Comparison of ENCODE assay signal across 8 mouse cellular contexts in the genomic region with DNA sequence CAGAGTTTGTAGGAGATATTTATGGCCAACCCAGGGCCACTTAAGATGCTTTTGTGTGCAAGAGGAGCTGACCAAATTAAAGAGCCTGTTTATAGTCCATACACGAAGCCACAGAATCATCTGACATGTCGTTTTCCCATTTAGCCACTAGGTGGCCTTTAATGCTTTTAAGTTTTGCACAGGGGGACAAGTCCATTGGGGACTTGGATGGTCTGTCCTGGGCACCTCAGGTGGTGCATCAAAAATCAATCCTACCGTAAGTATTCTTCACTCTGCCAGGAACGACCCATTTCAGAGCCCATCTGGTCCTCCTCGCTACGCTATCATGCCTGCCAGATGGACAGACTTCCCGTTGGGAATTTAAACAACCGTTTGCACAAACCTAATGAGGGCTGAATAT. TPM values are rescaled to one million over a fixed set of nuclear protein-coding genes. Genes with fewer than 3 reads are reported as not detected.
DNase-seq lines count a peak whose midpoint lies in the region; ATAC-seq and TF ChIP-seq lines count a peak whose summit lies in the region.

No protein-coding gene starts in this region.

- no peak for DNase-seq in heart, adult 2 months
- peak; percentile 84 for DNase-seq in cerebellum, adult 9-10 months
- peak; percentile 37 to 59 for DNase-seq in heart, postnatal 10 days
- DNase-seq in left cerebral cortex, postnatal 4 days: peak; percentile 70
- DNase-seq in spleen, adult 18-20 months: no peak

- H3K4me1 ChIP-seq in heart, adult 2 months (ENCODE audit: control insufficient read depth, insufficient read depth, low read length): no peaks in the 10 kb centered on the region; the same call in 1 of the 2 replicates
- no peaks in the 10 kb centered on the region for H3K4me1 ChIP-seq in heart, embryonic 12.5 days (replicated peaks)
- H3K4me1 ChIP-seq in ES-Bruce4 (ENCODE audit: control insufficient read depth, insufficient read depth, low read length): no peaks in the 10 kb centered on the region
- peaks cover 14% of the 10 kb centered on the region for H3K4me1 ChIP-seq in neural tube, embryonic 13.5 days (replicated peaks)

- intact Hi-C loops in heart, adult 2 months (cut with DNase I): loop anchor here (1.0 to 2.0 kb wide), 3 partner anchors 33 to 163 kb away; partner anchors contain the start of gene Trp53bp2
- intact Hi-C loops in heart, postnatal 10 days (cut with DNase I): loop anchor here (1.0 kb wide), 2 partner anchors 113 to 163 kb away; no protein-coding TSS in a partner anchor
- intact Hi-C loops in left cerebral cortex, postnatal 4 days (cut with DNase I): no loop called here

- TF ChIP-seq CTCF in heart, adult 2 months (IDR thresholded peaks at IDR 0.05): peak; percentile 95
- TF ChIP-seq CTCF in ES-Bruce4 (IDR thresholded peaks at IDR 0.05; ENCODE audit: low read depth, low read length): peak; percentile 10

- H3K36me3 ChIP-seq in heart, adult 2 months (ENCODE audit: control insufficient read depth, insufficient read depth, low read length): no peaks in the 10 kb centered on the region
- H3K36me3 ChIP-seq in heart, embryonic 12.5 days: no peaks in the 10 kb centered on the region
- no peaks in the 10 kb centered on the region for H3K36me3 ChIP-seq in ES-Bruce4 (ENCODE audit: control insufficient read depth, insufficient read depth, low read length, poor library complexity, severe bottlenecking)
- H3K36me3 ChIP-seq in neural tube, embryonic 13.5 days: no peaks in the 10 kb centered on the region

- no peaks in the 10 kb centered on the region for H3K79me2 ChIP-seq in heart, adult 2 months (replicated peaks; ENCODE audit: control insufficient read depth, insufficient read depth, low read length)

- no peak overlapping the region for H3K4me3 ChIP-seq in heart, adult 2 months
- H3K4me3 ChIP-seq in heart, embryonic 12.5 days: no peak overlapping the region
- H3K4me3 ChIP-seq in ES-Bruce4 (ENCODE audit: low read depth, low read length): no peak overlapping the region
- H3K4me3 ChIP-seq in neural tube, embryonic 13.5 days: no peak overlapping the region

- H3K9ac ChIP-seq in heart, adult 2 months (ENCODE audit: low read depth, low read length): no peak overlapping the region
- H3K9ac ChIP-seq in heart, embryonic 12.5 days: no peak overlapping the region
- H3K9ac ChIP-seq in ES-Bruce4 (ENCODE audit: low read depth, poor library complexity, severe bottlenecking): no peak overlapping the region
- no peak overlapping the region for H3K9ac ChIP-seq in neural tube, embryonic 13.5 days

- no peak overlapping the region for H3K27ac ChIP-seq in heart, adult 2 months
- H3K27ac ChIP-seq in heart, embryonic 12.5 days (ENCODE audit: poor library complexity, severe bottlenecking): no peak overlapping the region
- no peak overlapping the region for H3K27ac ChIP-seq in ES-Bruce4 (ENCODE audit: insufficient read depth, low read length)
- H3K27ac ChIP-seq in neural tube, embryonic 13.5 days (replicated peaks): 0 out of 2 replicates have a peak overlapping the region, but pooled peaks have one; percentile 15

- TF ChIP-seq EP300 in heart, adult 2 months (IDR thresholded peaks at IDR 0.05; ENCODE audit: insufficient read depth, low read depth, low read length): no peak
- no peak for TF ChIP-seq EP300 in ES-Bruce4 (IDR thresholded peaks at IDR 0.05; ENCODE audit: insufficient read depth, low read depth, low read length)

- no peaks in the 10 kb centered on the region for H3K9me3 ChIP-seq in heart, embryonic 12.5 days (replicated peaks)
- no peaks in the 10 kb centered on the region for H3K9me3 ChIP-seq in ES-Bruce4 (replicated peaks; ENCODE audit: control insufficient read depth, insufficient read depth, low read length, poor library complexity, severe bottlenecking)
- no peaks in the 10 kb centered on the region for H3K9me3 ChIP-seq in neural tube, embryonic 13.5 days

- TF ChIP-seq POLR2A in heart, adult 2 months (IDR thresholded peaks at IDR 0.05; ENCODE audit: insufficient read depth, low read depth, low read length): no peak
- TF ChIP-seq POLR2A in ES-Bruce4 (IDR thresholded peaks at IDR 0.05; ENCODE audit: insufficient read depth, low read length): no peak

- WGBS in heart, adult 2 months: 33% methylated on average over 8 of the region's 8 CpGs
- 43% methylated on average over 8 of the region's 8 CpGs for WGBS in heart, embryonic 12.5 days
- WGBS in neural tube, embryonic 13.5 days: 10% methylated on average over 8 of the region's 8 CpGs

- H3K4me2 ChIP-seq in heart, embryonic 12.5 days: no peak overlapping the region
- H3K4me2 ChIP-seq in neural tube, embryonic 13.5 days: no peak overlapping the region

- 0 out of 2 replicates have a peak, but pooled peaks cover 2% of the 10 kb centered on the region for H3K27me3 ChIP-seq in heart, adult 2 months (ENCODE audit: control insufficient read depth, insufficient read depth, low read length)
- H3K27me3 ChIP-seq in heart, embryonic 12.5 days (replicated peaks): 0 out of 2 replicates have a peak, but pooled peaks cover 2% of the 10 kb centered on the region
- H3K27me3 ChIP-seq in ES-Bruce4 (ENCODE audit: control insufficient read depth, insufficient read depth, low read length, poor library complexity, severe bottlenecking): no peaks in the 10 kb centered on the region
- no peaks in the 10 kb centered on the region for H3K27me3 ChIP-seq in neural tube, embryonic 13.5 days

- no peak for ATAC-seq in heart, embryonic 12.5 days (ENCODE audit: insufficient number of reproducible peaks, low FRiP score)
- peak; percentile 91 for ATAC-seq in neural tube, embryonic 13.5 days (ENCODE audit: low read depth)

RNA-seq across cellular contexts. Expression of gene Trp53bp2, which starts 32.8 kb away (rescaled TPM):
- 10 to 100 TPM in 1 of 2 experiments, 1 to 10 TPM in 1; 8.4 to 11.4 TPM for total RNA-seq in heart, adult 2 months (2021)
- 9.3 and 11.7 TPM in 2 replicates for polyA plus RNA-seq in heart, adult 2 months (2012; rRNA removed)
- 18.9 and 19.8 TPM in 2 replicates for polyA plus RNA-seq in heart, embryonic 12.5 days (2016; fragmentation: Nextera tagmentation; extraction: Ambion mirVana)
- 23.7 and 24.8 TPM in 2 replicates for polyA plus RNA-seq in ES-Bruce4 (2011; ENCODE audit: insufficient read depth, insufficient read length, low read depth, missing spikeins)
- 10 to 100 TPM; 17.2 to 20.3 TPM for total RNA-seq in heart, postnatal 10 days (2021)
- 10 to 100 TPM; 23.2 to 27.3 TPM for total RNA-seq in left cerebral cortex, postnatal 4 days (2021)
- 21.1 and 24.9 TPM in 2 replicates for polyA plus RNA-seq in neural tube, embryonic 13.5 days (2015; fragmentation: Nextera tagmentation; extraction: Ambion mirVana)

RNA-seq across cellular contexts. Expression of gene Fbxo28, which starts 34.8 kb away (rescaled TPM):
- 10 to 100 TPM; 20.4 to 20.9 TPM for total RNA-seq in heart, adult 2 months (2021)
- 7.1 and 10.8 TPM in 2 replicates for polyA plus RNA-seq in heart, adult 2 months (2012; rRNA removed)
- 17.1 and 19.6 TPM in 2 replicates for polyA plus RNA-seq in heart, embryonic 12.5 days (2016; fragmentation: Nextera tagmentation; extraction: Ambion mirVana)
- polyA plus RNA-seq in ES-Bruce4 (2011; ENCODE audit: insufficient read depth, insufficient read length, low read depth, missing spikeins): 32.9 and 36.8 TPM in 2 replicates
- total RNA-seq in heart, postnatal 10 days (2021): 10 to 100 TPM; 23.5 to 26.1 TPM
- total RNA-seq in left cerebral cortex, postnatal 4 days (2021): 10 to 100 TPM; 47.6 to 49.8 TPM
- polyA plus RNA-seq in neural tube, embryonic 13.5 days (2015; fragmentation: Nextera tagmentation; extraction: Ambion mirVana): 27.2 and 28.1 TPM in 2 replicates

Comparison
In these comparisons a context has a peak if more than half of its experiments do, and no peak if none do; other contexts are left out.
1. DNase-seq: peak in cerebellum, adult 9-10 months (single experiment), heart, postnatal 10 days (2 of 2) and left cerebral cortex, postnatal 4 days (single experiment); none in heart, adult 2 months (0 of 2) and spleen, adult 18-20 months (0 of 2).